Mouse (Mus musculus): ENCODE results near the gene Kmt2c. TPM values are rescaled to one million over a fixed set of nuclear protein-coding genes. Genes with fewer than 3 reads are reported as not detected.
"Not testable (repeated sequence)": the region's sequence is repeated elsewhere in the genome, so short reads cannot be mapped to it uniquely, and the experiment has no call there.

The Kmt2c gene
- polyA plus RNA-seq, 1 experiment: 32.9 TPM

DNA sequence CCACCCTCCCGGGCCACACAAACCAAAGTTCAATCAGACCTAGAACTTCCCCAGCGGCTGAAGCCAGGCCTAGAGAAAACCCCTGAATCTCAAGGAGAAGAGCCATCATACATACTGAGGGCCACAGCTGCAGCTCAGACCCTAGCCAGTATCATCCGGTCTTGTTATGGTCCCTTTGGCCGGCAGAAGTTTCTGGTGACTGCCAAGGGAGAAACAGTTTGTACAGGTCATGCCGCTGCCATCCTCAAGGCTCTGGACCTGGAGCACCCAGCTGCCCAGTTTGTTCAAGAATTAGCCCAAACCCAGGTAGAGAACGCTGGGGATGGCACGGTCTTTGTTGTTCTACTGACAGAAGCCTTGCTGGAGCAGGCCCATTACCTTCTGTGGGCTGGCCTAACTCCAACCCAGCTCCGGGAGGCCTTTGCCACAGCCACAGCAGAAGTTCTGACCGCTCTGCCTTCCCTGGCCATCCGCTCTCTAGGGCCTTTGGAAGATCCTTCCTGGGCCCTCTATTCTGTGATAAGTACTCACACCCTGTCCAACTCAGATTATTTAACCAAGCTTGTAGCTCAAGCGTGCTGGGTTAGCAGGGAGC, 17.8 kb upstream of the Kmt2c start:
- DNase-seq (ENCODE audit: low spot score): no peak

DNA sequence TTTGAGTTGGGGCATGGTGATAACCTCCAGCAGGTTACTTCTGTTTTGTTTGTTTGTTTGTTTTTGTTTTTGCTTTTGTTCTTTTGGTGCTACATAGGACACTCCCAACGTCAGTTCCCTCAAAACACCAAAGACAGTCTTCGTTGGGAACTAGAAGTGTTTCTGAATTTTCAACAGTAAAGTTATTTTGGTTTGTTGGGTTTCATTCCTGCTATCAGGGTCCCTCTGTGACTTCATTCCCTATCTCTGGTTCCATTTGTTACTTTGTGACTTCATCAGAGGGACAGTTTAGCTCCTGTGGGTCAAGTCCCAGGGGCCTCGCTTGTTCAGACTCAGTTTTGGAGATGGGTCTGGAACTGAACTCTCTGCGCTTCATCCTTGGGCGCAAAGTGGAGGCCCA, 17.2 kb upstream of the Kmt2c start, which contains the start of gene Cct8l1:
TSS of gene Cct8l1 (plus strand) at position 301 of the 400 bp plus-strand sequence.
- no peak for DNase-seq (ENCODE audit: low spot score)

DNA sequence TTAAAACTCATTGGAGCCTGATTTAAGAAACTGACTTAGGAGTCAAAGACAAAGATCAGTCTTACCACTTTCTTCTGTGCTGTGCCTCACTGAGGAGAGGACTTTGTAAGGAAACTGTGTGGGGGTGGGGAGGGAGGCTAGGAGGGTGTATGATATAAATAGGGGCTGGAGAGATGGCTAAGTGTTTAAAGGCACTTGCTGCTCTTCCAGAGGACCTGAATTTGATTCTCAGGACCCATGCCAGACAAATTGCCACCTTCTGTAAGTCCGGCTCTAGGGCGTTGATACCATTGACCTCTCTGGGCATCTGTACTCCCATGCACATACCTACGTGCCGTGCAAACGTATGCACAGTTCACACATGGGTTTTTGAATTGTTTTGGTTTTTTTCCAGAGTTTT, 7.5 kb upstream of the Kmt2c start:
- no peak for DNase-seq (ENCODE audit: low spot score)

DNA sequence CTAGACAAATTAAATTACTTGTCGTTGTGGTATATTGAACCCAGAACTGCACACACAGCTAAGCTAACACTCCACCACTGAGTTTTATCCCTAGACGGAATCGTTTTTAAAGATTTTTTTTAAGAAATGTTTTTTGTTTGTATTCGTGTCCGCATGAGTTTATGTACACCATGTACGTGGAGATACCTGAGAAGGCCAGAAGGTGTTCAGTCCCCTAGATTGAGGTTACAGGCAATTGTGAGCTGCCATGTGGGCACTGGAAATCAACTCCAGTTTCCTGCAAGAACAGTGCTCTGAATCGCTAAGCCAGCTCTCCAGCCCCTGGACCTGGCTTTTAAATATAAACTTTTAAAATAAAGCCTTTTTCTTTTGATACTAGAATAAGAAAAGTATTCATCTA, 2.1 kb upstream of the Kmt2c start:
- DNase-seq (ENCODE audit: low spot score): no peak

DNA sequence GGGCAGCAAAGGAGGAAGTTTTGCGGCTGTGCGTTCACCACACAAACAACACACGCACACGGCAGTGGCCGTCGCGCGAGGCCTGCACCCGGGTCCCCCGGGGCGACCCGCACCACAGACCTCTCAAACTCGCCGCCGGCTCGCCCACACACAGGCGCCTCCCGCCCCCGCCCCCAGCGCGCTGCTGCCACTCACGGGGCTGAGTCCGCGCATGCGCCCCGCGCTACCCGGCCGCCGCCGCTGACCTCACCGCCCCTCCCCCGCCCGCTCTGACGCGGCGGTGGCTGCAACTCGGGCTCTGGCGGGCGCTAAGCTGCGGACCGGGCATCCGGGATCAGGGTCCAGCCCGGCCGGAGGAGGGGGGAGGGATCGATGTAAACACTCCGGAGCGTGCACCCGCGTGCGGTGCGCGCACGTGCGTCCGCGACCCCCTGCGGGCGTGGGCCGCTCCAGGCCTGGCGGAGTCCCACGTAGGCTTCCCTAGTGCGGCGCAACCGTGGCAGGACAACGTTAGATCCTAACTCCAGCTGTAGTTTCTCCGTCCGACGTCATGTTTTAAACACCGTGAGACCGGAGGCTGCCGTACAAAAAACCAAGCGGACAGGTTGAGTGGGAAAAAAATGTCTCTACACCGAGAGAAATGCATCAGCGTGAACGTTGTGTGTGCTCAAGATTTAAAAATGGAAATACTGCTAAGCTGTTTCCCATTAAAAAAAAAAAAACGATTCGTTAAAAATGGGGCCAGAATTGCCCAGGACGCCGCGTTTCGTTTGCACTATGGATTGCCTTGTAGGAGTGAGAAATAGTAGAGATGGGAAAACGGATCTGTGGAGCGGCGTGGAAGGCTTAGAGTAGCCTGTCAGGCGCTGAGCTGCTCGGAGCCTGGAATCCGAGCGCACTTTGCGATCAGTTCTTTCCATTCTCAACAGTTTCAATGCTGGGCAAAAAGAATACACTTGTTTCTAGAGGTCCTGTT, 1.1 kb upstream of the Kmt2c start:
- peak; percentile 95 for DNase-seq (ENCODE audit: low spot score)

DNA sequence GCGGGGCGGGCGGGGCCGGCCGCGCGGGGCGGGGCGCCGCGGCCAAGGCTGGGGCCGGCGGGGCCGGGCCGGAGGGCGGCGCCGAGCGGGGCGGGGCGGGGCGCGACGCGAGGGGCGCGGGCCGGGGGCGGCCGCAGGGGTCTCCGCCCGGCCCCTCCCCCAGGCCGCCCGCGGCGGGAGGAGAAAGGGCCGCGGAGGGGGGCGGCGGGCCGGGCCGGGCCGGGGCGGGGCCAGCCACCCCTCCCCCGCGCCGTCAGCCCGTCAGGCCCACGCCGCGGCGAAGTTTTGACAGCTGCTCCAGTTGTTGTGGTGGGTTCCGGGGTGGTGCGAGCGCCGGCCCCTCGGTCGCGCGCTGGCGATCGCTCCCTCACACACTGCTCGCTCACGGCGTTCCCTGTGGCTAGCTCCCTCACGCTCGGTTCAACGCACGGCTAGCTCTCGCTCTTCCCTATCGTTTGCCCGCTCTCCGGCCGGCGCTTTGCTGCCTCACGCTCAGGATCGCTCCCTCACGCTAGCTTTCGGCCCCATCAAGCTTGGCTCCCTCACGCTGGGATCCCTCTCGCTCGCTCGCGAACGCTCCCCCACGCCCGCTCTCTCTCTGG, 339 bp upstream of the Kmt2c start:
- DNase-seq (ENCODE audit: low spot score): peak; percentile 68

DNA sequence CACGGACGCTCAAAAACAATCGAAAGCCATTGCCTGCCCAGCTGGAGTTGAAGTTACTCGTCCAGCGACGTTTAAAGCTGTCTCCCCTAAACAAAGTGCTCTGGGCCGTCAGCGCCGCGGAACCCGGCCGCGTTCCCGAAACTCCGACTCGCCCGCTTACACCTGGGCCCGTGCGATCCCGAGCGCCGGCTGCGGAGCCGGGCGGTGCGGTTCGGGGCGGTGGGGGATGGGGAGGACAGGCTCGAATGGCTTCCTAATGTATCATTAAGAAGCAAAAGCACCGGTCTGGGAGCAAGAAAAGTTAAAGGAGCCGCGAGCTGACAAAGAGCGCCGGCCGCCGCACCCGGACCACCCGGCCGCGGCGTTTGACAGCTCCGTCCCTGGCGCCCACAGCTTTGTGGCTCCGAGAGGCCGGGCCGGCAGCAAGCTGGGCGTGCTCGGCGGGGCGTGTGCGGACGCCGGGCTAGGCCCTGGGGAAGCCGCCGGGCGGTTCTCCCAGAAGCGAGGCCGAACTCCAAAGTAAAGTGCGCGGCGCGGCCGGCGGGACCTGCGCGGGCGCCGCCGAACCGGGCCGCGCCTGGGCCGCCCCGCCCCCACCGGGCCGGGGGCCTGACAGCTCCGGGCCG, 750 bp downstream of the Kmt2c start:
- DNase-seq (ENCODE audit: low spot score): peak; percentile 68

DNA sequence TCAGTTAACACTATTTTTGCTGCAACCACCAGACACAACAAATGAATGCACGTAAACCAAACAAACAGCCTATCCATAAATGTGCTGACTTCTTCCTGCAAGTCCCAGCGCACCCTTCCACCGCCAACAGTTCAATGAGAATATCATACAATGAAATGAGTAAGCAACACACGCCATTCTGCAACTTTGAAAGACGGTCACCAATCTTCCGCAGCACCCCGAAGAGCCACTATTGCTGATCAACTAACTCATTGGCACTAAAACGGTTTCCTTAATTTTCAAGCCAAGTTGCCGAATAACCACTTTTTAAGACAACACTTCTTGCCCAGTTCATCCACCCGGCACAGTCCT, 1.2 kb downstream of the Kmt2c start:
- DNase-seq (ENCODE audit: low spot score): no peak

DNA sequence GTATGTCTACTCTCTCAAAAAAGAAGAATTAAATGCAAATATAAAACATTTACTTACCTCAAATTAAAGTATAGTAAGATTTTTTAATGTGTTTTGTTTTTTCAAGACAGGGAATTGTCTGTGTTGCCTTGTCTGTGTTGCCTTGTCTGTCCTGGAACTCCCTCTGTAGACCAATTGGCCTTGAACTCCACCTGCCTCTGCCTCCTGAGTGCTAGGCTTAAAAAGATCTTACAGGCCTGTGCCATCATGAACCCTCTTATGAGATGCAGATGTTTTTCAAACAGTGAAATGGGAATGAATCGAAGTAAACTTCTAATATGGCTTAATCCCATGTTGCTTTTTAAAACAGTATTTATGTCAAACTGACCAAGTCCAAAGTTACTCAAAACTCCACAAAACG, 1.9 kb downstream of the Kmt2c start:
- no peak for DNase-seq (ENCODE audit: low spot score)

DNA sequence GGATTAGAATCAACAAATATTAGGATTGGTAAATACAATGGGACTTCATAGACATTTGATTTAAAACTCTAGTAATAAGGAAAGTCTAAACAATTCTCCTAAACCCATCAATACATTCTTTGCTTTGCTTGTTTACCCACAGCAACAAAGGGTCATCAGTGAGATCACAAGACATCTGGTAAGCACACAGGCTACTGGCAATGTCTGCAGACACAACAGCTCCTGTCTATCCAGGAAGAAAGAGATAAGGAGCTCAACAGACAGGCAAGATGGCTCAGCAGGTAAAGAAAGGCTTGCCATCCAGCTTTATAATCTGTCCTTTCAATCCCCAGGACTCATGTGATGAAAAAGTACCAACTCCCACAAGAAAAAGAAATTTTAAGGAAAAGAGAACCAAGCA, 19.7 kb downstream of the Kmt2c start:
- DNase-seq (ENCODE audit: low spot score): no peak

DNA sequence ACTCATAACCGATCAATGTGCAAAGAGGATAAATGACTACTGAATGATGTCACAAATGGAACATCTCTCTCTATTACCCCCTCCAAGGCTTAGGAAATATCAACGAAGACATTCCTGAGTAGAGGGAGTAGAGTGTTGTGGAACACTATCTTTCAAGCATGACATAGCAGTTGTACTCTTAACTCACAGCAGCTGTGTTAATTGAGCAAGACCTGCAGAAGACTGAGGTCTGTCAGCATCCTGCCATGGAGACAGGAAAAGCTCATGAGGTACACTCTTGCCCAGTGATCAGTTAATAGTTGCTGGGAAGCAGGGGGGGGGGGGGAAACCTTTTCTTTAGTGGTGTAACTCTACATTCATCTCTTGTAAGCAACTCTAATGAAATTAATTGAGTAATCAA, 22.8 kb downstream of the Kmt2c start:
- no peak for DNase-seq (ENCODE audit: low spot score)

DNA sequence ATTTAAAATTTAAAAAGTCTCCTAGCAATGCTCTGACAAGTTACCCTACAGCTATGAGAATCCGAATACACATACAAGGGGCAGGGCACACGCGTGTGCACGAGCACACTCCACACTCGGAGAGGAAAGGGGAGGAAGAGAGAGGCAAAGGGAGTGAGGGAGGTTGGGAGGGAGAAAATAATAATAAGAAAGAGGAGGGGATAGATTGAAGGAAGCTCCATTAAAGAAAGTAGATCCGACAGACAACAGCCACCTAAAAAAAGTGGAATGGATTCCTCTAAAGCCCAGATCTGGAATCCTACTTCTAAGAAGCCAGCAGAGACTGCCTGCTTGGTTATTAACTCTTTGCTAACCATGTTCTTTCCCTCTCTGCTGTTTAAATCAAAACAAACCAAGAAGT, 26.5 kb downstream of the Kmt2c start:
- no peak for DNase-seq (ENCODE audit: low spot score)

DNA sequence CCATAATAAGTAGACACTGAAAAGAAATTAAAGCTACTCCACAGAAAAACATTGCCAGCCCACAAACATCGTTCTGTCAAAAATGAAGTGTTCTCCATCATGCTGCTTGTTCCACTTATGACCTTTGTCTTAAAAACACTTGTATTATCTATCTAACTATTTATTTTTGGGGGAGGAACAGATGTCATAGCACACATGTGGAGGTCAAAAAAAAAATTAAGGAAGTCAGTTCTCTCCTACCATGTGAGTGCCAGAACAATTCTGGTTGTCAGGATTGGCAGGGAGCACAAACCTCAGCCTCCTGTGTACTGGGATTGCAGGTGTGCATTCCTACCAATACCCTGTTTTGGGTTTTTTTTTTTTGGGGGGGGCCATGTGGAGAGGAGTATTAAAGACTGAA, 36.6 kb downstream of the Kmt2c start:
- DNase-seq (ENCODE audit: low spot score): no peak

DNA sequence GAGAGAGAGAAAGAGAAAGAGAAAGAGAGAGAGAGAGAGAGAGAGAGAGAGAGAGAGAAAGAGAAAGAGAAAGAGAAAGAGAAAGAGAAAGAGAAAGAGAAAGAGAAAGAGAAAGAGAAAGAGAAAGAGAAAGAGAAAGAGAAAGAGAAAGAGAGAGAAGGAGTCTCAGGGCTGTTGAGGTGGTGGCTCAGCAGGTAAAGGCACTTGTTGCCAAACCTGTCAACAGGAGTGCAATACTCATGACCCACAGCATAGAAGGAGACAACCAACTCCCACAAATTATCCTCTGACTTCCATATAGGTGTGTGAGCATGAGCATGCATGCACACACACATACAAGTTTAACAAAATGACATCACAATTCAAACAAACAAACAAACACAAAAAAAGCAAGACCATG, 43.2 kb downstream of the Kmt2c start:
- not testable (repeated sequence) for DNase-seq (ENCODE audit: low spot score)

DNA sequence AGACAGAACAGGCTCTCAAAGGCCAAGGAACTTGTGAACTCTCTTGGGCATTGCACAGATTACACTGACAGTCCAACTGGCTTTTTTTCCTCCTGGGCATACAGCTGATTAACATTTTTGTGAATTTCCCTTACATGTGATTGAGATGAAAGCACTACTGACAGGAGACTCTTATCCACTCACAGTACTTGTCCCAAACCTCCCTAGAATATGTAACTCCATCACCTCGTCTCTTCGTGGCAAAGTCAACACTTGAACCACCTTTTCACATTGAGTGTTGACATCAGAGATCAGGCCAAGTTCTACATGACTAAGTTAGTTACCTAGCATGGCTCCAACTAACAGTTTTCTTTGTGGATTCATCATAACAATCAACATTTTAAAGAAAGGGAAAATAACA, 45.9 kb downstream of the Kmt2c start:
- DNase-seq (ENCODE audit: low spot score): no peak

DNA sequence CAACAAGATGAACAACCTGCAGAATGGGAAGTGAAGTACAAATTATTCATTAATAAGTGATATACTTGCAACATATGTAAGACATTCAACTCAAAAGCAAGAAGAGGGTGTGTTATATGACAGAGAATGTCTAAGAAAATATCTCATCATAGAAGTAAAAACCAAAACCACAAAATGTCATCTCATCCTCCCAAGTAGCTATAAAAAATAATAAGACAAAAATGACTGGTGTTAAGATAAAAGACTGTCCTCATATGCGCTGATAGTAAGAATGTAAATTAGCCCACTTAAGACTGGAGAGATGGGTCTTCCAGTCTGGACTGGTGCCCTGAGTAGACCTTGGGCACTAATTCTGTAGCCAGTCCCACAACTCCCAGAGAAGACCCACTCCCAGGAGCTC, 61.1 kb downstream of the Kmt2c start:
- no peak for DNase-seq (ENCODE audit: low spot score)

DNA sequence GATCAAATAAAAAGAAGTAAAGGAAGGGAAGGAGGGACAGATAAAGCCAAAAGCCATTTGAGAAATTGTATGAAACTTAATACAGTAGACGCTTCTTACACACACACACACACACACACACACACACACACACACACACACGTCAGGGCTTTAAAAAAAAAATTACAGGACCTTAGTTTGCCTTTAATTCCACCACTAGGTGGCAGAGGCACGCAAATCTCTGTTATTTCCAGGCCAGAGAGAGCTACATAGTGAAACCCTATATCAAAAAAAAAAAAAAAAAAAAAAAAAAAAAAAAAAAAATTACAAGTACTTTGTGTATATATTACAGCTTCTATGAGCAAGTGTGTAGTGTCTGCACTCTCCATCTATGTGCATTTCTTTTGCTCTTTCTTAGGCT, 62.5 kb downstream of the Kmt2c start:
- DNase-seq (ENCODE audit: low spot score): no peak

DNA sequence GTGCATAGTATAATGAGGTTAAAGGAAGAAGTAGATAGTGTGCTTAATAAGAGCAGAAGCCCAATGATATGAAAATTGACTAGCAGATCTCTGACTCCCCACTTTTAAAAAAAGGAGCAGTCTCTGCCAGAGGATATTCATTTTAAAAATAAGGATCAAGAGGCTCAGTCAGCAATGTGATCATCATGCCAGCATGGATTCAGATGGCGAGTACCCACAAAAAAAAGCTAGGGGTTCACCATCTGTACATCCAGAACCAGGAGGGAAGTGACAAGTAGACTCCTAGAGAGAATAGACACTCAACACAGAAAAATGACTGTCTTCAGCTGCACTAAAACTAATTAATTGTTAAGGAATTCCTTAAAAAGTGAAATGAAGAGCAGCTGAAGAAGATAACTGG, 76.0 kb downstream of the Kmt2c start:
- DNase-seq (ENCODE audit: low spot score): no peak

DNA sequence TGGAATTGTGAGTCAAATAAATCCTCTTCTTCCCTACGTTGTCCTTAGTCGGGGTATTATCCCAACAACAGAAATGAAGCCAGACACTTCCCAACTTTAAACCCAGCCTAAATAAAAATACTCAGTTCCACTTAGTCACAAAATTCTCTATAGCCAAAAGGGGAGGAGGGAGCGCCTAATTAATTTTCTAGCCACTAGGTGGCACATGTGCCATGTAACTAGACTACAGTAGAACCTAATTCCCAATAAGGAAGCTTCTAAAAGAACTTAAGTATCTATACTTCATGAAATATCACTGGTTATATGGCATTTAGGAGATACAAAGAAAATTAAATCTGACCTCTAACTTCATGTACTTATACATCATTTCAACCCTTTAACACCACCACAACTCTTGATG, 78.0 kb downstream of the Kmt2c start:
- no peak for DNase-seq (ENCODE audit: low spot score)

DNA sequence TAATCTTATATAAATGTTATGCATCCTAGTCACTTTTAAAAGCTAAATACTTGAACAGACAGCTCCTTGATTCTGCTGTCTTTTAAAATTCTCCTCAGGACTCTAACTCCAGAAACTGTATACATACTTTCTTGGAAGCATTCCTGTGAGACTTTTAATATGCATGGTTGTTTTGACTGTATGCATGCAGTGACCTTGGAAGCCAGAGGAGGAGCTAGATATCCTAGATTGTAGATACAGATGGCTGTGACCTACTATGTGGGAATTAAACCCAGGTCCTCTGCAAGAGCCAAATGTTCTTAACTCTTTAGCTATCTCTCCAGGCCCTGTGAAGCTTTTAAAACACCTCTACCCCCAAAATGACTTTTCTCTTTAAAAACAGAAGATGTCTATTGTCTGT, 83.2 kb downstream of the Kmt2c start:
- DNase-seq (ENCODE audit: low spot score): no peak

DNA sequence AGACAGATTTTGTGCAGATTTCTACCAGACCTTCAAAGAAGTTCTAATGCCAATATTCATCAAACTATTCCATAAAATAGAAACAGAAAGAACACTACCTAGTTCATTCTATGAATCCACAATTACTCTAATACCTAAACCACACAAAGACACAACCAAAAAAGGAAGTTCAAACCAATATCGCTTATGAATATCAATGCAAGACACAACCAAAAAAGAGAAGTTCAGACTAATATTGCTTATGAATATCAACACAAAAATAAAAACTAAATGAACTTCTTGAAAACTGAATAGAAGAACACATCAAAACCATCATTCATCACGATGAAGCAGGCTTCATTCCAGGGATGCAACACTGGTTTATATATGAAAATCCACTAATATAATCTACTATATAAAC, 101.9 kb downstream of the Kmt2c start:
- DNase-seq (ENCODE audit: low spot score): no peak

DNA sequence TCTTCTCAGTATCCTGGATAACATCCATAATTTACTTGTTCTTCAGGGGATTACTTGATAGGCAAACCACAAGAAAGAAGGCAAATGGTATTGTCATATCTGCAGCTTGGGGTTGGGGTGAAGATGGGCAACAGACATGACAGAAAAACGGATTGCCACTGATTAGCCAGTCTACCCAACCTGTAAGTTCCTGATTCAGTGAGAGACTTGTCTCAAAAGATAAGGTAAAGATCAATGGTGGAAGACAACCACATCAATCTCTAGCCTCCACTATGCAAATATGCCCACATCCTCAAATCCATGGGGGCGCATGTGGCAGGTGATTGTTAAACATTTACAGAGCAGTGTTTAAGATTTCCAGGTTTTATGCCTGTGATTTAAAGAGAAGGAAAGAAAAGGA, 105.9 kb downstream of the Kmt2c start:
- no peak for DNase-seq (ENCODE audit: low spot score)

DNA sequence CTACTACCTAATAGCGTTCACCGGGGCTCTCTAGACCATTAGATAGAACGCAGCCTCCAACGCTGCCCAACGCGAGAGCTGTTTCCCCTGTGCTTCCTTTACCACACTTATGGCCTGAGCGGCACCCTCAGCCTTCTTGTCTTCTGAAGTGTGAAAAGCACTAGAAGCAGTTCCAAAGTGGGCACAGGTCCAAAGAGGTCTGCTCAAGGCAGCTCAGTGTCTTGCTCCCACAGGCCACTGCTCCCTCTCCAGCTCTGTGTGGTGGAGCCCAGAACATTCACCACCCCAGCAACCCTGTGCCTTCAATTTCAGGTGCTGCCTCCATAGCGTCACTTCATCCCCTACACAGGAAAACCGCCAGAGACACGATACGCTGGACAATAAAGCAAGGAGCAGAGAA, 115.0 kb downstream of the Kmt2c start:
- no peak for DNase-seq (ENCODE audit: low spot score)

Data from urinary bladder, adult 2 months (tissue).